Mouse (Mus musculus): ENCODE results near the gene Sfn.

The Sfn gene

DNA sequence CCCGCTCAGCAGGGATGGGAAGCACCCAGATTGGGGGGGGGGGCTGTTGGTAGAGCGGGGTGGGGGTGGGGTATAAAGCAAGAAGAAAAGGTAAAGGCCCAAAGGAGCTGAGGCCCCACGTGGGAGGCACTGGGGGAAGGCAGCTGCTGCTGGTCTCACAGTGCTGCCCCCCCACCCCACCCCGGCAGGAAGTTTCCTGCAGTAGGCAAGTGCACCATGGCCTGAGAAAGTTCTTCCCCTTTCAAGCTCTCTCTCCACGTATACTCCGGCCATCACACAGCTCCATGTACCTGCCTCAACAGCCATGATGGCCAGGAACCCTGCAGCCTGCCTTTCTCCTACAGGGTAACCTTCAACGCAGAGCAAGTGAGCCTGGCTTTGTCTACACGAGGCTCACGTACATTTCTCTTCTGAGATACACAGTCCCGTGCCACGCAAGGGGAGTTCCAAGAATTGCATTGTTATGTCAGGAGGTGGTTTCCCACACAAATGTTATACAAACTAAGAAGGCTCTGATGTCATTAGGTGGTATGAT lies 20.3 kb upstream of the Sfn start:
- in situ Hi-C loops (cut with MboI; ENCODE audit: unreplicated experiment in 2 of 2): no loop called here

DNA sequence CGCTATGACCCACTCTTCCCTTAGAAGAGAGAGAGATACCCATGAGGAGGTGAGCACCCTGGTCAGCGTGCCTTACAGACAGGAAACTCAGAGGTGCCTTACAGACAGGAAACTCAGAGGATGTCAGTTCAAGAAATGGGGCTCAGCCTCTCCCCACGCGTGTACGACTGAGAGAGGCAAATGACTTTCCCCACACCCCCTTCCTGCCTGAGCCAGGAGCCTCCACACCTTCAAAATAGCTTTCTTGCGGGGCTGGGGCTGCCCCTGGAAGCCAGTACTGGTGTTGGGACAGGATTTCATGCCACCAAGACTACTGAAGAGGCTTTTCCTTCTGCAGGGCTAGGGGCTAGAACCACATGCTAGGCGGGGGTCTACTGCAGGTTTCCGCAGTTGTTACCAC lies 18.7 kb upstream of the Sfn start:
- in situ Hi-C loops (cut with MboI; ENCODE audit: unreplicated experiment in 2 of 2): no loop called here

DNA sequence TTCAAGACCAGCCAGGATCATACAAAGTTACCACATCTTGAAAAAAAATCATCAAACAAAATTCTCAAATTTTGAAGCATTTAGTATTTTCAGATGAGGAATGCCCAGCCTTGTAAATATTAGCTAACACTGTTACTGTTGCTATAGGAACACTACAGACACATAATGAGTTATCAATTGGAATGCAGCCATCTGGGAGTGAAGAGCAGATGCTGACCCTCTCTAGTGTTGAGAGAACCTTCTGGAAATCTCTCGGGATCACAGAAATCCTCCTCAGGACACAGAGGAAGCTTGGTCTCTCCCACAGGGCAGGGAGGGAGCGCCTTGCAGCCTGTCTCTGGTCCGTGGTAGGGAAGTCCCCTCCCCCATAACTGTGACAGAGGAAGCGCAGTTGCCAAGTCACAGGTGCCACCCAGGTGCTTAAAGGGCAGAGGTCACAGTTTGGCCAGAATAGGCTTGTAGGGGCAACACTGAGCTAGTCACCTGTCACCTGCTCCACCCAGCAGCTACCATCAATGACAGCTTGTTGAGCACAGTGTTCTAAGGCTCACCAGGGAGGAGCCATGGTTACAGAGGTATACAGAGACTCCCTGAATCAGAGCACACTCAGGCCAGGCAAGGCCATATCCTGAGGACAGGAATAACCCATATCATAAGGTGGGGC lies 17.6 kb upstream of the Sfn start:
- in situ Hi-C loops (cut with MboI; ENCODE audit: unreplicated experiment in 2 of 2): no loop called here

- in situ Hi-C loops (cut with MboI; ENCODE audit: unreplicated experiment in 2 of 2): no loop called here
These were observed 16.0 kb upstream of the Sfn start for GRCm38 (mm10) chr4:133617936-133618335.

DNA sequence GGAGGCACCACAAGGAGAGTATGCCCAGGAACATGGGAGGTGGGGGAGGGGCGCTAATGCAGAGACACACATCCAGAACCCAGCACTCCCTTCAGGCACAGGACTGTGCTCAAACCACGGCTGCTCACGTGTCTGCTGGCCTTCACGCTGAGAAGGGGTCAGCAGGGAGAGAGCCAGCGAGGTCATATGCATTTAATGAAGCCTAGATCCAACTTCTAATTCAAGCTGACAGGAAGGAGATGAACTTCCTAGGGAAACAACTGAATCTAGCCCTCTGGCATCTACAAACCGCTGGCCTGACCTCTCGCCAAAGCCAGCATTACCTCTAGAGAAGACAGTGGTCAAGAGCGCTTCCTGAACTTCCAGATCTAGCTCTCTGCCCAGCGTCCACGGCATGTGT lies 13.4 kb upstream of the Sfn start:
- in situ Hi-C loops (cut with MboI; ENCODE audit: unreplicated experiment in 2 of 2): no loop called here

- in situ Hi-C loops (cut with MboI; ENCODE audit: unreplicated experiment in 2 of 2): no loop called here
These were observed 12.3 kb upstream of the Sfn start for GRCm38 (mm10) chr4:133614274-133614761.

DNA sequence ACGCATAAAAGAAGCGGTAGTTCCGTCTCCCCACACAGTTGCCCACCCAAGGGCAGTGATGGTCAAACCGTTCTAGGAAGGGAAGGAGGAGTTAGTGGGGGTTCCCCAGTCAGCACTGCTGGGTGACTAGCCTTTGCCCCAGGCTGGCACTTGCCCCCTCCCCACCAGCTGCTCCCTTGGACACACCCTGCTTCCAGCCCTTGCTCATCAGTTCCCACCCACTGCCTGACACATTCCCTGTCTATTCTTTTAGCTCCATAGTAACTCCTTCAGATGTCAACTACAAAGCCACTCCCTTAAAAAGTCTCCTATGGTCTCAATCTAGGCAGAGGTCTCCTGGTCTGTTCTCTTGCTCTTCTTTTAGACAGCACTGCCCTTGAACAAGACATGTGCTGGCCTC lies 11.9 kb upstream of the Sfn start:
- in situ Hi-C loops (cut with MboI; ENCODE audit: unreplicated experiment in 2 of 2): no loop called here

GRCm38 (mm10) chr4:133613026-133613425 lies 11.1 kb upstream of the Sfn start:
- in situ Hi-C loops (cut with MboI; ENCODE audit: unreplicated experiment in 2 of 2): no loop called here

GRCm38 (mm10) chr4:133612416-133612815 lies 10.4 kb upstream of the Sfn start:
- in situ Hi-C loops (cut with MboI; ENCODE audit: unreplicated experiment in 2 of 2): no loop called here

- in situ Hi-C loops (cut with MboI; ENCODE audit: unreplicated experiment in 2 of 2): no loop called here
These were observed 9.8 kb upstream of the Sfn start for GRCm38 (mm10) chr4:133611815-133612214.

GRCm38 (mm10) chr4:133609719-133610118 lies 7.8 kb upstream of the Sfn start:
- in situ Hi-C loops (cut with MboI; ENCODE audit: unreplicated experiment in 2 of 2): loop anchor here (5.0 kb wide), 2 partner anchors 33 to 38 kb away; no protein-coding TSS in a partner anchor

- in situ Hi-C loops (cut with MboI; ENCODE audit: unreplicated experiment in 2 of 2): loop anchor here (5.0 kb wide), 2 partner anchors 35 to 40 kb away; no protein-coding TSS in a partner anchor
These were observed 5.3 kb upstream of the Sfn start for GRCm38 (mm10) chr4:133607284-133607683.

DNA sequence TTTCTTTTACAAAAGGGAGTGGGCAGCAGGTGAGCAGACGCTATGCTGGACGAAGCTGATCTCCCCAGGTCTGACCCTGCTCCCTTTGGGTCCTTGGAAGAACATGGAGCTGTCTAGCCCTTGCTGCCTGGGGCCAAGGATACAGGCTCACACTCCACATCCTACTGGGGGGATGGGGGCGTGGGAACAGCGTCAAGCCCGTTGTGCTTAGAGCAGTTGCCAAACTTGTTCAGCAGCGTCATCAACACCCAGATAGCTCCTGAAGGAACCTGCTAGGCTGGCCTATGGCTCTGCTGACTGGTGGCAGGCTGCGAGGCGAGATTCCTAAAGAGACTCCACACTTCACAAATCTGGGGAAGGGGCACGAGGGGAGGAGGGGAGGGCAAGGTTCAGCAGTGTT lies 3.4 kb upstream of the Sfn start:
- in situ Hi-C loops (cut with MboI; ENCODE audit: unreplicated experiment in 2 of 2): loop anchor here (5.0 kb wide), 2 partner anchors 37 to 42 kb away; no protein-coding TSS in a partner anchor

- in situ Hi-C loops (cut with MboI; ENCODE audit: unreplicated experiment in 2 of 2): loop anchor here (5.0 kb wide), 2 partner anchors 37 to 42 kb away; no protein-coding TSS in a partner anchor
These were observed 2.9 kb upstream of the Sfn start for GRCm38 (mm10) chr4:133604856-133605255.

- in situ Hi-C loops (cut with MboI; ENCODE audit: unreplicated experiment in 2 of 2): no loop called here
These were observed 2.2 kb upstream of the Sfn start for GRCm38 (mm10) chr4:133604175-133604574.

DNA sequence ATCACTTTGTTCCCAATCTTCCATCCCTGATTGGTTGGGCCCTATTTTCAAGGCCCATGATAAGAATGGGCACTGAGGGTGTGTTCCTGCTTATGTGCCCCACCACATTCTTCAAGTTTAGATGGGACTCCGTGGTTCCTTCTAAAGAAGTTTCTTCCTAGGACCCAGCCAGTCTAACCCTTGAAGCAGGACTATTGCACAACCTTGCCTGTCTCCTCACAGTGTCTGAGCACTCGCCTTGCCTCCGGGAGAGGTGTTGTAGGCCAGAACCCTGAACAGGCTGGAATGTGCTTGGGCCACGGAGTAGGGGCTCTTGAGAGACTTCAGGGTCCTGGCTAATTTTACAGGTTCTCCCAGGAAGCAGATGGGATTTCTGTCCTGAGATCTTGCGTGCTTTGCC lies 1.1 kb upstream of the Sfn start:
- in situ Hi-C loops (cut with MboI; ENCODE audit: unreplicated experiment in 2 of 2): no loop called here

- in situ Hi-C loops (cut with MboI; ENCODE audit: unreplicated experiment in 2 of 2): no loop called here
These were observed 1.7 kb downstream of the Sfn start for GRCm38 (mm10) chr4:133600306-133600705.

- in situ Hi-C loops (cut with MboI; ENCODE audit: unreplicated experiment in 2 of 2): loop anchor here (5.0 to 10.0 kb wide), 2 partner anchors 155 to 158 kb away; partner anchors contain the start of gene Arid1a (in 2 of the 2)
These were observed 2.3 kb downstream of the Sfn start for GRCm38 (mm10) chr4:133599571-133600073.

DNA sequence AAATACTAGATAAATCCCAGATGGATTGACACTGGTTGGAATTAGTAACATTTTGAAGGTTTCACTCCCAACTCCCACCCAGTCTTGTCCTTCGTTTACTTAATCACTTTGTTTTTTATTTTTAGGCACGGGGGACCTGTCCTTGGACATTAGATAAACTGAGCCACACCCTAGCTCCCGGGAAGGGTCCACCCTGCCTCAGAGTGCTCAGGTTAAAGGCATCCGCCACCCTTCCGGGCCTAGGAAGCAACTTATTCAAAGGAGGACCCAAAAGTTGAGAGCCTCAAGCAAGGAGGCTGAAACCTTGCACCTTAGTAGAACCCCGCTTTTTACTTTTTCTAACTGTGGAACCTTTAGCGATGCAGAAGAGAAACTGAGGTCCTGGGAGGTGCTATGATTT lies 2.9 kb downstream of the Sfn start:
- in situ Hi-C loops (cut with MboI; ENCODE audit: unreplicated experiment in 2 of 2): loop anchor here (5.0 to 10.0 kb wide), 2 partner anchors 156 to 158 kb away; partner anchors contain the start of gene Arid1a (in 2 of the 2)

DNA sequence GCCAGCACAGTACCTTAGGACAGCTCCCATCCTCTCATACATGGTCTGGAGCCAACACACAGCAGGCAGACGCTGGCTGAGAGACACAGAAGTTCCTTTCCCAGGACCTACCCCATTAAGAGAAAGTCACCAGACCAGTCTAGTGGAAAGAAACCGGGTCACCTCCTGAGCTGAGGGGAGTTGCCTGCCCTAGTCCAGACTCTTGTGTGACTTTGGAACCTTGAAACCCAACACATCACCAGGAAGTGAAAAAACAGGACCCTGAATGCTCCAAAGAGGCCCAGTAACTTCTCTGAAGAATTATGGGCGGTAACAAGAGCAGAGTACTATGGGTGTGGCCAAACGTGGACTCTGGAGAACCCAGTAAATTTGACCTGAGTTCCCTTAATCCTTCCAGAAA lies 3.4 kb downstream of the Sfn start:
- in situ Hi-C loops (cut with MboI; ENCODE audit: unreplicated experiment in 2 of 2): loop anchor here (5.0 to 10.0 kb wide), 2 partner anchors 156 to 159 kb away; partner anchors contain the start of gene Arid1a (in 2 of the 2)

GRCm38 (mm10) chr4:133596084-133596483 lies 5.9 kb downstream of the Sfn start:
- in situ Hi-C loops (cut with MboI; ENCODE audit: unreplicated experiment in 2 of 2): loop anchor here (5.0 to 10.0 kb wide), 2 partner anchors 159 to 161 kb away; partner anchors contain the start of gene Arid1a (in 2 of the 2)
